Mouse (Mus musculus) midbrain, embryonic 16.5 days (tissue): ENCODE measurements around the gene Lamtor2. TPM values are rescaled to one million over a fixed set of nuclear protein-coding genes. Genes with fewer than 3 reads are reported as not detected.

Source experiments
- ATAC-seq: fragments of 200-750 bp; cut with Nextera tagmentation; 2 replicates; pipeline ENCODE4 v1.8.0; 2017; ENCODE audit warnings: moderate TSS enrichment
- H3K27ac ChIP-seq: fragments of 300-500 bp; sonication (generic); 2 replicates; pipeline ENCODE4 v1.5.1; 2014; ENCODE audit warnings: mild to moderate bottlenecking, low read length, mixed read lengths
- H3K27me3 ChIP-seq: fragments of 300-500 bp; sonication (generic); 2 replicates; pipeline ENCODE4 v1.6.1; 2014; ENCODE audit warnings: low read depth, low read length, mixed read lengths; ENCODE audit not compliant: control insufficient read depth, insufficient read depth
- H3K36me3 ChIP-seq: fragments of 300-500 bp; sonication (generic); 2 replicates; pipeline ENCODE4 v1.6.1; 2014; ENCODE audit warnings: mild to moderate bottlenecking, low read length, moderate library complexity, mixed read lengths; ENCODE audit not compliant: control insufficient read depth, insufficient read depth
- H3K4me1 ChIP-seq: fragments of 300-500 bp; sonication (generic); 2 replicates; pipeline ENCODE4 v1.6.1; 2014; ENCODE audit warnings: mild to moderate bottlenecking, low read length, mixed read lengths; ENCODE audit not compliant: control insufficient read depth, insufficient read depth
- H3K4me2 ChIP-seq: fragments of 300-500 bp; sonication (generic); 2 replicates; pipeline ENCODE4 v1.6.1; 2014; ENCODE audit warnings: mild to moderate bottlenecking, low read length, mixed read lengths
- H3K4me3 ChIP-seq: fragments of 300-500 bp; sonication (generic); 2 replicates; pipeline ENCODE4 v1.5.1; 2014; ENCODE audit warnings: low read depth, mild to moderate bottlenecking, low read length, moderate library complexity, mixed read lengths
- H3K9ac ChIP-seq: fragments of 300-500 bp; sonication (generic); 2 replicates; pipeline ENCODE4 v1.6.1; 2014; ENCODE audit warnings: low read depth, low read length, mixed read lengths
- H3K9me3 ChIP-seq: fragments of 300-500 bp; sonication (generic); replicated peaks from 2 replicates; pipeline ENCODE4 v1.6.1; 2014; ENCODE audit warnings: mild to moderate bottlenecking, low read length, mixed read lengths; ENCODE audit not compliant: control insufficient read depth, poor library complexity, severe bottlenecking
- WGBS: fragments of 180-500 bp; shearing (Covaris S2); extraction: QIAGEN DNeasy Blood & Tissue Kit; methylation state at CpG from one replicate; pipeline ENCODE4 v1.1.7; 2014; 5-methylcytosine and 5-hydroxymethylcytosine counted together
- polyA plus RNA-seq: library from polyadenylated mRNA; unstranded; fragments of >200 nt; fragmentation: Nextera tagmentation; extraction: Ambion mirVana; gene quantifications from 2 replicates; pipeline ENCODE4 v1.2.1, GENCODE M21; 2015

Gene Lamtor2
- polyA plus RNA-seq, 1 experiment from 2014 or later, result 193 TPM

- WGBS, result 54% methylated on average over 18 of the region's 18 CpGs
- no peak within 1 kb of the TSS for H3K4me3 ChIP-seq
- H3K27ac ChIP-seq, result no peak within 1 kb of the TSS
- H3K9me3 ChIP-seq, result no peaks in the 10 kb centered on the region
- no peaks in the 10 kb centered on the region for H3K36me3 ChIP-seq
- peaks cover 15% of the 10 kb centered on the region for H3K4me1 ChIP-seq
- no peak for ATAC-seq
- no peak within 1 kb of the TSS for H3K4me2 ChIP-seq
- H3K27me3 ChIP-seq, result no peaks in the 10 kb centered on the region
- no peak within 1 kb of the TSS for H3K9ac ChIP-seq
Measured at GRCm38 (mm10) chr3:88548180-88548917, 4.5 kb downstream of the Lamtor2 start, which contains the start of gene Rab25. Gene Rab25 (minus strand): TSS chr3:88548300.

GRCm38 (mm10) chr3:88546674-88547418, 6.0 kb downstream of the Lamtor2 start:
- no peak for ATAC-seq
- Histone ChIP-seq H3K27ac (no peak overlapping the region), H3K4me1 (peaks cover 10% of the 10 kb centered on the region), H3K4me2 (no peak overlapping the region), H3K9me3 (no peaks in the 10 kb centered on the region), H3K27me3 (no peaks in the 10 kb centered on the region), H3K9ac (no peak overlapping the region), H3K4me3 (no peak overlapping the region), H3K36me3 (no peaks in the 10 kb centered on the region)
- WGBS, result 84% methylated on average over 6 of the region's 6 CpGs

GRCm38 (mm10) chr3:88544955-88545591, 7.8 kb downstream of the Lamtor2 start:
- H3K9ac ChIP-seq, result no peak overlapping the region
- peaks cover 2% of the 10 kb centered on the region; the same call in 1 of the 2 replicates for H3K36me3 ChIP-seq
- H3K4me1 ChIP-seq, result peaks cover 8% of the 10 kb centered on the region
- ATAC-seq, result no peak
- no peaks in the 10 kb centered on the region for H3K9me3 ChIP-seq
- no peaks in the 10 kb centered on the region for H3K27me3 ChIP-seq
- no peak overlapping the region for H3K4me3 ChIP-seq
- 67% methylated on average over 20 of the region's 20 CpGs for WGBS
- H3K27ac ChIP-seq, result no peak overlapping the region
- H3K4me2 ChIP-seq, result no peak overlapping the region

- H3K4me2 ChIP-seq, result no peak overlapping the region
- H3K4me1 ChIP-seq, result peaks cover 12% of the 10 kb centered on the region
- WGBS, result 24% methylated on average over 5 of the region's 5 CpGs
- no peak overlapping the region for H3K4me3 ChIP-seq
- H3K36me3 ChIP-seq, result peaks cover 3% of the 10 kb centered on the region; the same call in 1 of the 2 replicates
- no peak overlapping the region for H3K27ac ChIP-seq
- H3K27me3 ChIP-seq, result no peaks in the 10 kb centered on the region
- no peak overlapping the region for H3K9ac ChIP-seq
- ATAC-seq, result no peak
- no peaks in the 10 kb centered on the region for H3K9me3 ChIP-seq
Measured at GRCm38 (mm10) chr3:88544514-88544913, 8.4 kb downstream of the Lamtor2 start.

- H3K4me1 ChIP-seq, result peaks cover 16% of the 10 kb centered on the region
- no peaks in the 10 kb centered on the region for H3K9me3 ChIP-seq
- H3K4me3 ChIP-seq, result no peak overlapping the region
- H3K9ac ChIP-seq, result no peak overlapping the region
- no peaks in the 10 kb centered on the region for H3K27me3 ChIP-seq
- no peak for ATAC-seq
- peaks cover 3% of the 10 kb centered on the region; the same call in 1 of the 2 replicates for H3K36me3 ChIP-seq
- WGBS, result 74% methylated on average over 5 of the region's 5 CpGs
- no peak overlapping the region for H3K4me2 ChIP-seq
- H3K27ac ChIP-seq, result no peak overlapping the region
Measured at GRCm38 (mm10) chr3:88543651-88544410, 9.0 kb downstream of the Lamtor2 start.

GRCm38 (mm10) chr3:88543174-88543573, 9.7 kb downstream of the Lamtor2 start:
- ATAC-seq, result no peak
- Histone ChIP-seq H3K4me3 (no peak overlapping the region), H3K4me2 (no peak overlapping the region), H3K27ac (no peak overlapping the region), H3K9ac (no peak overlapping the region), H3K9me3 (no peaks in the 10 kb centered on the region), H3K36me3 (peaks cover 9% of the 10 kb centered on the region), H3K4me1 (peaks cover 22% of the 10 kb centered on the region), H3K27me3 (no peaks in the 10 kb centered on the region)
- WGBS, result 81% methylated on average over 8 of the region's 8 CpGs

GRCm38 (mm10) chr3:88542486-88542885, 10.4 kb downstream of the Lamtor2 start:
- H3K4me1 ChIP-seq, result peaks cover 28% of the 10 kb centered on the region
- H3K27me3 ChIP-seq, result no peaks in the 10 kb centered on the region
- WGBS, result 82% methylated on average over 4 of the region's 4 CpGs
- H3K36me3 ChIP-seq, result peaks cover 14% of the 10 kb centered on the region
- no peak overlapping the region for H3K4me2 ChIP-seq
- H3K4me3 ChIP-seq, result no peak overlapping the region
- no peak for ATAC-seq
- no peaks in the 10 kb centered on the region for H3K9me3 ChIP-seq
- H3K9ac ChIP-seq, result no peak overlapping the region
- no peak overlapping the region for H3K27ac ChIP-seq

- no peak overlapping the region for H3K4me3 ChIP-seq
- H3K36me3 ChIP-seq, result peaks cover 21% of the 10 kb centered on the region
- H3K27me3 ChIP-seq, result no peaks in the 10 kb centered on the region
- H3K9ac ChIP-seq, result no peak overlapping the region
- H3K27ac ChIP-seq, result 0 out of 2 replicates have a peak overlapping the region, but pooled peaks have one; percentile 24
- 0 out of 2 replicates have a peak, but pooled peaks have one; percentile 29 for ATAC-seq
- no peaks in the 10 kb centered on the region for H3K9me3 ChIP-seq
- no peak overlapping the region for H3K4me2 ChIP-seq
- peaks cover 35% of the 10 kb centered on the region for H3K4me1 ChIP-seq
- 44% methylated on average over 7 of the region's 7 CpGs for WGBS
Measured at GRCm38 (mm10) chr3:88541622-88542401, 11.1 kb downstream of the Lamtor2 start.
